Mouse (Mus musculus): Measurements from ENCODE around the gene Dtd2. TPM values are rescaled to one million over a fixed set of nuclear protein-coding genes. Genes with fewer than 3 reads are reported as not detected.

The Dtd2 gene
- polyA plus RNA-seq (2016; fragmentation: Nextera tagmentation; extraction: Ambion mirVana) = 15.8 and 16.7 TPM in 2 replicates

DNA sequence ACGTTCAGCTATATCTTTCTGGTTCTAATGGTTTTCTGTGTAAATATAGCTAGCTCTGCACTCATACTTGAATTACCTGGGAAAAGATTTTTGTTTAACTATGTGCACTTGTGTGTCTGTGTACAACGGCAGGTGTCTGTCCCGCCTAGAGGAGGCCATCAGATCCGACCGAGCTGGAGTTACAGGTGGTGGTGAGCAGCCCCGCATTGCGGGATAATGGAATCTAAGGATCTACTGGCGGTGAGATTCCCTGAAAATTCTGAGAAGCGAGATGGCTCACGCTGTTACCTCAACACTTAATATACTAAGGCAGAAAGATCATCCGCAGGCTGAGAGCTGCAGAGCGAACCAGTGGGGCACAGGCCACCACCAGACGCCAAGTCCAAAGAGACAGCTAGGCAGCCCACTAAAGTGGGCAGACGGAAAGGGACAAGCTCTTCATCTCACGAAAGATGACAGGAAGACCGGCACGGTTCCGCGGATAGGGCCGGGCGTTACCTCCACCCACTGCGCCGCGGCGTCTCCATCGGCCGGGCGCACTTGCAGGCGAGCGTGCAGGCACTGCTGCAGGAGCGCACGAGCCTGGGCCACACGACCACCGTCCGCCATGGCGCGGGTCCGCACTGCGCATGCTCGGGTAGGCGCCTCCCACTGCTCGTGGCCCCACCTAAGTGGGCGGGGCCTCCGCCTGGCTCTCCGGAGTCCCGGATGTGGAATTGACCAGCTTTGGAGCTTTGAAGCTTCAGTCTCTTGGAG, at the start of gene Dtd2:
Gene Dtd2 (minus strand): TSS at position 625 of the 756 bp plus-strand sequence.
- Histone ChIP-seq H3K36me3 (peaks cover 4% of the 10 kb centered on the region; the same call in 1 of the 2 replicates), H3K9ac (peak within 1 kb of the TSS; percentile 77), H3K9me3 (replicated peaks) (no peaks in the 10 kb centered on the region), H3K4me1 (replicated peaks) (0 out of 2 replicates have a peak, but pooled peaks cover 2% of the 10 kb centered on the region), H3K4me3 (peak within 1 kb of the TSS; percentile 74), H3K4me2 (peak within 1 kb of the TSS; percentile 69), H3K27ac (ENCODE audit: poor library complexity, severe bottlenecking) (no peak within 1 kb of the TSS), H3K27me3 (replicated peaks) (no peaks in the 10 kb centered on the region)
- WGBS = 2% methylated on average over 46 of the region's 46 CpGs
- peak; percentile 96 for ATAC-seq (ENCODE audit: insufficient number of reproducible peaks, low FRiP score)

DNA sequence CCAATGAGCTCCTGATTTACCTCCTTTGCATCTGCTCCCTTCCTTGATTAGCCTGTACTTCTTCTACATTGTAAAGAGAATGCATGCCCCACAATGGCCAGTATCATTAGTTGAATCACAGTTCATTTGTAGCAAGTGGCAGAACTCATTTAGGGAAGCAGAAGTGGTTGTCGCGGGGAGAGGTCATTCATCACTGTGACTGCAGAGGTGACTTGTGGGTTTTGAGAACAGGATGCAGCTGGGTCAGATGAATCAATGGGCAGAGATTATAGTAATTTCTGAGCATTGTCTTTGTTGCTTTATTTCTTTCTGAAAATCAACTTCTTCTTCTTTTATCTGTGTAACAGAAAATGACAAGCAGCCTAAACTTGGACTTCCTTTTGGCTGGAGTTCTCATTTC, 43.0 kb upstream of the Dtd2 start:
- Histone ChIP-seq H3K4me3 (no peak overlapping the region), H3K4me2 (no peak overlapping the region), H3K9ac (no peak overlapping the region), H3K27ac (ENCODE audit: poor library complexity, severe bottlenecking) (no peak overlapping the region), H3K4me1 (replicated peaks) (no peaks in the 10 kb centered on the region), H3K36me3 (no peaks in the 10 kb centered on the region), H3K27me3 (replicated peaks) (no peaks in the 10 kb centered on the region), H3K9me3 (replicated peaks) (no peaks in the 10 kb centered on the region)
- WGBS = 71% methylated on average over 2 of the region's 2 CpGs
- ATAC-seq (ENCODE audit: insufficient number of reproducible peaks, low FRiP score) = no peak

DNA sequence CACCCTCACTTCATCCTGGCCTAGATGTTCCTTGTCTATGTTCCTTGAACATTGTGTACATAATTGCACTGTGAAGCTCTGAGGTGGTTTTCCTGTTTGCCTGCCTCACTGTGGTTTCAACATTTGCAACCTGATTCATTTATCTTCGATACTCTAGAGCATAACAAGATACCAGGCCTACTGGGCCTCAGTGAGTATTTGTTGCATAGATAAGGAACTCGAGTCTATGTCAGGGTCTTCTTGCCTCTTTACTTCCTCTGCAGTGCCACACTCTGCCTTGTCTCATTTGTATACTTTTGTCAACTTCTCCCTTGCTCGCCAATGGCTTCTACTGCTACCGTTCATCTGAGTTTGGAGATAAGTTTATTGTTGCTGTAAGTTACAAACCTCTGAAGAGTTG, 40.1 kb upstream of the Dtd2 start:
- H3K27ac ChIP-seq (ENCODE audit: poor library complexity, severe bottlenecking) = no peak overlapping the region
- H3K27me3 ChIP-seq (replicated peaks) = no peaks in the 10 kb centered on the region
- no peaks in the 10 kb centered on the region for H3K9me3 ChIP-seq (replicated peaks)
- ATAC-seq (ENCODE audit: insufficient number of reproducible peaks, low FRiP score) = no peak
- 52% methylated on average over 4 of the region's 4 CpGs for WGBS
- no peak overlapping the region for H3K4me2 ChIP-seq
- H3K4me3 ChIP-seq = no peak overlapping the region
- H3K4me1 ChIP-seq (replicated peaks) = peaks cover 4% of the 10 kb centered on the region; the same call in 1 of the 2 replicates
- no peak overlapping the region for H3K9ac ChIP-seq
- no peaks in the 10 kb centered on the region for H3K36me3 ChIP-seq

DNA sequence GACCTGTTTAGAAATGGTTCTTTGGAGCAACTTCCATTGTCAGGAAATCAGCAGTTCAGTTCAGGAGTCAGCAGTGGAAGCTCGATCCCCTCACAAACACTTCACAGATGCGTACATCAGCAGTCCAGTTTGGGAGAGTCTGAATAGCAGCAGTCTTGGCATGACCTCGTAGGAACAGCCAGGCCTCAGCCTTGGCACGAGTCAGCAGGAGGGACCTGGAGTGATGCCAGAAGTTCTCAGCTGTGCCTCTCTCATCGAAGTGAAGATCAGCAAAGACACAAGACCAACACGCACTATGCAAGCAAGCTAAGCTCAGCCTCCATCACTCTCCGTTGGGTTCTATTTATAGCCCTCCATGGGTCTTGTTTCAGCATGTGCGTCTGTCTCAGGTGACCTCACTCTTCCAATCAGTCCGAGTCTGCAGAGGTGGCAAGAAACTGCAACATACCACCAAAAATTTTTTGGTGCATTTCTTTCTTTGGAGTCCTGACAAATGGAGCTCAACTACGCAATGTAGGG, 36.6 kb upstream of the Dtd2 start:
- Histone ChIP-seq H3K4me2 (no peak overlapping the region), H3K36me3 (no peaks in the 10 kb centered on the region), H3K27me3 (replicated peaks) (no peaks in the 10 kb centered on the region), H3K9me3 (replicated peaks) (no peaks in the 10 kb centered on the region), H3K4me3 (no peak overlapping the region), H3K27ac (ENCODE audit: poor library complexity, severe bottlenecking) (no peak overlapping the region), H3K4me1 (replicated peaks) (peaks cover 4% of the 10 kb centered on the region; the same call in 1 of the 2 replicates), H3K9ac (no peak overlapping the region)
- ATAC-seq (ENCODE audit: insufficient number of reproducible peaks, low FRiP score) = no peak
- WGBS = 48% methylated on average over 10 of the region's 10 CpGs

DNA sequence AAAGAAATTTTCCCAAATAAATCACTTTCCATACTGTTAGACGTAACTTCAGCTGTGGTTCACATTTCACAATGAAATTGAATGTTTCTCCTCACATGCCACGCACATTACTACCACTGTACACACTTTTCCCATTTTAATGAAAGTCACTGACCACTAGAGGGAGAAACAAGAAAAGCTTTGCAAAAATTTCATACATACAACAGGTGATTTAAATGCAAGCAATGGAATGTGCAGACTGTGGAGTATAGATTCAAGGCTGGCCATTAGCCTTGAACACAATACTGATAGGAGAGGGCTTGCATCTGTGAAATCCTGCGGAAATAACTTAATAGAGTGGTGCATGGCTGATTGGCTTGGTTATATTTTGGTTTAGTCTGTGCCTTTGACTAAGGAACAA, 32.1 kb upstream of the Dtd2 start:
- no peak overlapping the region for H3K4me2 ChIP-seq

DNA sequence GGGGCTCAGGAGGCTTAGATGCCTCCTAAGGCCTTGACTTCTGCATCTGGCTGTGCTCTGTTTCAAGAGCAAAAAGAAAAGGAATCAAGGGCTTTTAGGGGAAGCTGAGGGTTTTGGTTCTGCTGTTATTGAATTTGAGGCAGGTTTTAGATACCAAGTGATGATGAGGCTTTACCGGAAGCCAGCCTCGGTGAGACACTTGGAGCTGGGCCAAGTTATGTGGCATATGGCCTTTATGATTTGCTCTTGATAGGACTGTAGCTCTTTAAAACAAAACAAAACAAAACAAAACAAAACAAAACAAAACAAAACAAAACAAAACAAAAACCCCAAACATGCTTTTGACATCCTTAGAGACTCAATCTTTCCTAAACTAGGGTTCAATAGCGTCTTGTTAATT, 28.7 kb upstream of the Dtd2 start:
- WGBS = 82% methylated on average over 3 of the region's 3 CpGs

More for the DNA sequence above, 32.1 kb upstream of the Dtd2 start:
- H3K27me3 ChIP-seq (replicated peaks) = no peaks in the 10 kb centered on the region
- no peak for ATAC-seq (ENCODE audit: insufficient number of reproducible peaks, low FRiP score)
- 57% methylated on average over 3 of the region's 3 CpGs for WGBS
- H3K4me1 ChIP-seq (replicated peaks) = peaks cover 4% of the 10 kb centered on the region; the same call in 1 of the 2 replicates
- no peak overlapping the region for H3K9ac ChIP-seq
- H3K4me3 ChIP-seq = no peak overlapping the region
- no peak overlapping the region for H3K27ac ChIP-seq (ENCODE audit: poor library complexity, severe bottlenecking)
- H3K9me3 ChIP-seq (replicated peaks) = no peaks in the 10 kb centered on the region
- H3K36me3 ChIP-seq = no peaks in the 10 kb centered on the region

DNA sequence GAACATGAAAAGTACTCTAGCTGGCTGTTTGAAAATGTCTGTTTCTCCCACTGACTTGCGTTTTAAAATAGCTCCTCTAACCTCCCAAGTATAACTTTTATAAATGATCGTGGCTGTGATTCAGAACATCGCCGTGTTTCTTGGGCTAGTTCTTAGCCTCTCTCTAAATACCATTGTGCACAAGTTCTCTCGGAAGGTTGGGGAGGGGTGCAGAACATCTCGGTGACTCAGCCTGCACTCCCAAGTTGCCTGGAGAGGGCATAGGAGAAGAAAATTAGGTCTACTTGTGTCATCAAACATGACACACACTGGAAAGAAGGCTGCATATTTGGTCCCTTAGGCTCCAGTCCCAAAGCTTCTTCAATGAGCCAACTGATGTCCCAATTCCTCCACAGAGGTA, 26.0 kb upstream of the Dtd2 start:
- no peaks in the 10 kb centered on the region for H3K36me3 ChIP-seq
- no peak overlapping the region for H3K27ac ChIP-seq (ENCODE audit: poor library complexity, severe bottlenecking)
- H3K9me3 ChIP-seq (replicated peaks) = no peaks in the 10 kb centered on the region
- no peak overlapping the region for H3K4me2 ChIP-seq
- ATAC-seq (ENCODE audit: insufficient number of reproducible peaks, low FRiP score) = no peak
- H3K4me3 ChIP-seq = no peak overlapping the region
- H3K4me1 ChIP-seq (replicated peaks) = no peaks in the 10 kb centered on the region
- no peak overlapping the region for H3K9ac ChIP-seq
- no peaks in the 10 kb centered on the region for H3K27me3 ChIP-seq (replicated peaks)
- WGBS = 83% methylated on average over 6 of the region's 6 CpGs

More for the DNA sequence above, 28.7 kb upstream of the Dtd2 start:
- no peak overlapping the region for H3K4me2 ChIP-seq
- no peak overlapping the region for H3K27ac ChIP-seq (ENCODE audit: poor library complexity, severe bottlenecking)
- H3K27me3 ChIP-seq (replicated peaks) = no peaks in the 10 kb centered on the region
- H3K4me1 ChIP-seq (replicated peaks) = no peaks in the 10 kb centered on the region
- H3K4me3 ChIP-seq = no peak overlapping the region
- no peaks in the 10 kb centered on the region for H3K9me3 ChIP-seq (replicated peaks)
- no peak for ATAC-seq (ENCODE audit: insufficient number of reproducible peaks, low FRiP score)
- no peak overlapping the region for H3K9ac ChIP-seq
- no peaks in the 10 kb centered on the region for H3K36me3 ChIP-seq

DNA sequence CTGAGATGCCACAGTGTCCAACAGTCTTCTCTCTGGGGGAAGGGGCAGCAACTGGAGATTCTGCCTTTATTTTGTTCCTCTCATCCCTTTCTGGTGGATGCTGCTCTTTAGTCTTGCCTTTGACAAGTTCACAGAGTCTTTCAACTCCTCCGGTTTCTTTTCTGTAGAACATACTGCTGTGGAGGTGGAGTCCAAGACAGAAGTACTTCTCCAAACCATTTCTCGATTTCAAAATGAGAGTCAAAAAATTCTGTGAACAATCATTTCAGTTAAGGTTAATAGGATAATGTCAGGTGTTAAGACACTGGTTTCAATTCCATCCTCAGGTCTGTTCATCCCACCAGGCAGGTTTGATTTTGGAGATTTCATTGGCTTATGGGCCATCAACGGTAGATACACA, 21.7 kb upstream of the Dtd2 start, which contains the start of gene Gpr33:
Gene Gpr33 (minus strand): TSS at position 101 of the 400 bp plus-strand sequence.
- Histone ChIP-seq H3K9me3 (replicated peaks) (no peaks in the 10 kb centered on the region), H3K4me2 (no peak within 1 kb of the TSS), H3K36me3 (no peaks in the 10 kb centered on the region), H3K4me1 (replicated peaks) (no peaks in the 10 kb centered on the region), H3K4me3 (no peak within 1 kb of the TSS), H3K27me3 (replicated peaks) (no peaks in the 10 kb centered on the region), H3K9ac (no peak within 1 kb of the TSS), H3K27ac (ENCODE audit: poor library complexity, severe bottlenecking) (no peak within 1 kb of the TSS)
- WGBS = 88% methylated on average over 3 of the region's 3 CpGs
- ATAC-seq (ENCODE audit: insufficient number of reproducible peaks, low FRiP score) = no peak

DNA sequence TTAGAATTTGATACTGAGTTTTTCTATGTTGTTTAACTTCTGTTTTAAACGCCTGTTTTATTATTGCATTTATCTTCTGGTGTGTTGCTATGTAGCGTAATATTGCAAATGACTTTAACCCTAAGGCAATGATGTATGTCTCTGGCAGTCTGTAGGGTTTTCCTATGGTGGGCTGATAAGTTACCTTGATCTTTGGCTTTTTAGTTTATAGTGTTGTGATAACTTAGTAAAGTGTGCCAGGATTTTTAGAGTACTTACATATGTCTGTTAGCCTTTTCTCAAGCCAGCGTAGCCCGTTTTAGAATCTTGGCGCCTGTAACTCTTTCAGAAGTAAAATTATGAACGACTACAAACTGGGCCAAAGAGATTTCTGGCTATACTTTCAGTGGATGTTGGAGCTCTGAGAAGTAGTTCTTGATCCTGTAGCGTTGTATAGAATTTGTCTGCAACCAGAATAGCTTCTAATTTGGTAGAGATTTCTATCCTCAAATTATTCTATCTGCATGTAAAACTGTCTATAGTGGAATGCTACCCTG, 8.3 kb upstream of the Dtd2 start:
- no peak for ATAC-seq (ENCODE audit: insufficient number of reproducible peaks, low FRiP score)
- no peaks in the 10 kb centered on the region for H3K27me3 ChIP-seq (replicated peaks)
- H3K9ac ChIP-seq = no peak overlapping the region
- no peaks in the 10 kb centered on the region for H3K9me3 ChIP-seq (replicated peaks)
- no peaks in the 10 kb centered on the region for H3K36me3 ChIP-seq
- no peaks in the 10 kb centered on the region for H3K4me1 ChIP-seq (replicated peaks)
- H3K4me3 ChIP-seq = no peak overlapping the region
- 72% methylated on average over 7 of the region's 7 CpGs for WGBS
- no peak overlapping the region for H3K4me2 ChIP-seq
- no peak overlapping the region for H3K27ac ChIP-seq (ENCODE audit: poor library complexity, severe bottlenecking)

- no peak for ATAC-seq (ENCODE audit: insufficient number of reproducible peaks, low FRiP score)
- Histone ChIP-seq H3K27ac (ENCODE audit: poor library complexity, severe bottlenecking) (no peak overlapping the region), H3K27me3 (replicated peaks) (no peaks in the 10 kb centered on the region), H3K4me1 (replicated peaks) (no peaks in the 10 kb centered on the region), H3K9ac (no peak overlapping the region), H3K4me3 (no peak overlapping the region), H3K4me2 (no peak overlapping the region), H3K9me3 (replicated peaks) (no peaks in the 10 kb centered on the region), H3K36me3 (no peaks in the 10 kb centered on the region)
- 82% methylated on average over 11 of the region's 11 CpGs for WGBS
Measured at GRCm38 (mm10) chr12:52014044-52014443, 7.7 kb upstream of the Dtd2 start.

GRCm38 (mm10) chr12:52013274-52013673, 7.0 kb upstream of the Dtd2 start:
- Histone ChIP-seq H3K36me3 (no peaks in the 10 kb centered on the region), H3K4me1 (replicated peaks) (no peaks in the 10 kb centered on the region), H3K9ac (no peak overlapping the region), H3K4me2 (no peak overlapping the region), H3K4me3 (no peak overlapping the region), H3K27ac (ENCODE audit: poor library complexity, severe bottlenecking) (no peak overlapping the region), H3K27me3 (replicated peaks) (no peaks in the 10 kb centered on the region), H3K9me3 (replicated peaks) (no peaks in the 10 kb centered on the region)
- WGBS = 54% methylated on average over 9 of the region's 9 CpGs
- no peak for ATAC-seq (ENCODE audit: insufficient number of reproducible peaks, low FRiP score)

All from heart, embryonic 12.5 days (tissue).